Mouse (Mus musculus) ES-E14 (cell line): ENCODE results near the gene Aplp1. TPM values are rescaled to one million over a fixed set of nuclear protein-coding genes. Genes with fewer than 3 reads are reported as not detected.

Experiments used
- DNase-seq: peaks from one replicate; pipeline ENCODE4 v3.0.0-alpha.2; 2013; ENCODE audit warnings: low read depth, low spot score
- H3K27ac ChIP-seq: 2 replicates; pipeline ENCODE4 v1.5.1; 2012; ENCODE audit warnings: low read depth, mild to moderate bottlenecking, low read length, moderate library complexity, mixed read lengths; ENCODE audit not compliant: poor library complexity, insufficient read depth, severe bottlenecking
- H3K36me3 ChIP-seq: 2 replicates; pipeline ENCODE4 v1.6.1; 2012; ENCODE audit warnings: mild to moderate bottlenecking, low read length, moderate library complexity, mixed read lengths; ENCODE audit not compliant: control insufficient read depth, poor library complexity, insufficient read depth, severe bottlenecking
- H3K4me1 ChIP-seq, 2 experiments: fragments of 150-350 bp in 1 of 2; sonication (generic) in 1 of 2; 2 replicates each; pipeline ENCODE4 v1.6.1; 2012; ENCODE audit warnings: low read length in 2 of 2, mild to moderate bottlenecking in 1 of 2, mixed read lengths in 1 of 2; ENCODE audit not compliant: control insufficient read depth in 2 of 2, insufficient read depth in 2 of 2, poor library complexity in 1 of 2
- H3K4me3 ChIP-seq, 2 experiments: fragments of 150-350 bp in 1 of 2; sonication (generic) in 1 of 2; 2 replicates each; pipeline ENCODE4 v1.5.1; 2012; ENCODE audit warnings: low read length in 2 of 2, low read depth in 1 of 2, mild to moderate bottlenecking in 1 of 2, mixed read lengths in 1 of 2; ENCODE audit not compliant: insufficient read depth in 1 of 2, poor library complexity in 1 of 2, severe bottlenecking in 1 of 2
- H3K9ac ChIP-seq: 2 replicates; pipeline ENCODE4 v1.6.1; 2012; ENCODE audit warnings: low read depth, mild to moderate bottlenecking, low read length, mixed read lengths; ENCODE audit not compliant: poor library complexity, insufficient read depth, severe bottlenecking
- H3K9me3 ChIP-seq: fragments of 150-350 bp; sonication (generic); 2 replicates; pipeline ENCODE4 v1.6.1; 2012; ENCODE audit warnings: low read depth, mild to moderate bottlenecking, low read length; ENCODE audit not compliant: control insufficient read depth, insufficient read depth
- CHD2 ChIP-seq: IDR thresholded peaks from 2 replicates; pipeline ENCODE4 v1.6.1; 2014; ENCODE audit warnings: mild to moderate bottlenecking, low read depth, low read length, inconsistent platforms
- HCFC1 ChIP-seq: IDR thresholded peaks from 2 replicates; pipeline ENCODE4 v1.6.1; 2012; ENCODE audit warnings: low read length, inconsistent platforms, borderline replicate concordance; ENCODE audit not compliant: insufficient read depth
- MAFK ChIP-seq: IDR thresholded peaks from 2 replicates; pipeline ENCODE4 v1.6.1; 2014; ENCODE audit warnings: mild to moderate bottlenecking, low read depth, low read length, inconsistent platforms; ENCODE audit not compliant: insufficient read depth
- ZC3H11A ChIP-seq: IDR thresholded peaks from 2 replicates; pipeline ENCODE4 v1.6.1; 2012; ENCODE audit warnings: low read depth, mild to moderate bottlenecking, inconsistent platforms, low read length, borderline replicate concordance
- ZNF384 ChIP-seq: IDR thresholded peaks from 2 replicates; pipeline ENCODE4 v1.6.1; 2012; ENCODE audit warnings: low read depth, low read length, inconsistent platforms
- in situ Hi-C, 2 experiments: fragments of 600-800 bp; cut with MboI; formaldehyde crosslinking; loops; one replicate each; pipeline ENCODE4 v1.15.1; 2025; ENCODE audit warnings: low sequenced_read_pairs in 2 of 2, inconsistent platforms in 1 of 2; ENCODE audit not compliant: unreplicated experiment in 2 of 2
- total RNA-seq: library from RNA; depleted of rRNA; stranded (reverse); fragments of 300-350 nt; gene quantifications from 2 replicates; pipeline ENCODE4 v1.2.3, GENCODE M21; 2012; rRNA removed

Aplp1 gene
- 36.9 and 63.7 TPM in 2 replicates for total RNA-seq

DNA sequence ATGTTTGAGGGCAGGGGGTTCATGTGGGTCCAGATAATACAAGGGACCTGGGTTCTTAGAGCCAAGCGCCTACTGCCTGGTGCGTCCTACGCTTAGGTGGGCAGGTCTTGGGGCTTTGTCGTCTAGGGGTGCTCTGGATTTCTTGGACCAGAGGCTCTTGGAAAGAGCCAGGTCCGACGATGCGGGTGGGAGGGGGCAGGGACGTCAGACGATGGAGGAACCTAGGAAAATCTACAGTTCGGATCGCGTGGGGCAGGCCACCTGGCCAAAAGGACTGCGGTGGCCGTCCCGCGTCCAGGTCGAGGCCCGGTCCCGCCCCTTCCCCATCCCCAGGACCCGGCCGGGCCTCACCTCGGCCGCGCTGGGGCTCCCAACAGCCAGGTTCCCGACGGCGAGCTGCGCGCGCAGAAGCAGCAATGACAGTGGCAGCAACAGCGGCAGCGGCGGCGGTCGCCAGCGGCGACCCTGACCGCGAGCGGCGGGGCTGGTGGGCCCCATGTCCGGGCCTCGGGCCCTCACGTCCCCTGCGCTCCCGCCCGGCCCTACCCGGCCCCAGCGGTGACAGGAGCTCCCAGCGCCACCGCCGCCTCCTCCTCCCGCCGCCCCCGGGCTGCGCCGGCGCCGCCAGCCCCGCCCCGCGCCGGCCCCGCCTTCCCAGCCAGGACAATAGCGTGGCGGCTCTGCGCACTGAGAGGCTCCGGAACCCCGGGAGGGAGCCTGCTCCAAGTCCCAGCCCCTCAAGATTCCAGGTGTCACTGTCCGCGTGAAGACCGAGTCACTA, at the start of gene Aplp1:
TSS of gene Aplp1 (minus strand) at position 565 of the 781 bp plus-strand sequence.
- Histone ChIP-seq H3K36me3 (peaks cover 40% of the 10 kb centered on the region), H3K4me3 (peak within 1 kb of the TSS; percentile 56 to 74), H3K9ac (peak within 1 kb of the TSS; percentile 61), H3K4me1 (peaks cover 0 to 9% of the 10 kb centered on the region in 2 experiments; a peak in 1 of 4 replicates), H3K9me3 (no peaks in the 10 kb centered on the region), H3K27ac (peak within 1 kb of the TSS; percentile 37; the same call in 1 of the 2 replicates)
- in situ Hi-C loops: no loop called here
- no peak for TF ChIP-seq MAFK
- no peak for DNase-seq

DNA sequence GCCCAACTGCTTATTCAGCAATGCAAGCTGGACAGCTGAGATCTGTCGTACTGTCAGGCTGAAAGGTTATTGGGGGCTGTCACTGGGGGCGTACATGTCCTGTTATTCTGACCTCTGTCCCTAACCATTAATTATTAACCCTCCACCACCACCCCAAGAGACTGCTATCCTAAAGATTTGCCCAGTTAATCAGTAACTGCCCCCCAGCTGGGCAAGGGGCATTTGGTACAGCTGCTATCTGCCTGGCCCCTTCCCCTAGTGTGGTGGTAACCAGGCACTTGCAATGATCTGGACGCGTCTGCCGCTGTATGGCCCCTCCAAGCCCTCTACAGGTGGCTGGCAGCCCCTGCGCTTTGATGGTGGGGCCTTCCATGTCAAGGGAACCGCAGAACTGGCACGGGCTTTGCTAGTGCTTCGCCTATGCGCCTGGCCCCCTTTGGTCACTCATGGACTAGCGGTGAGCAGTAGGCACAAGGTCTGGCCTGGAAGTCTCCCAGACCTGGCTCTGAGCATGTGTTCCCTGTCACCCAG, 48.1 kb upstream of the Aplp1 start, which contains the start of gene Prodh2:
TSS of gene Prodh2 (plus strand) at position 222 of the 531 bp plus-strand sequence.
- H3K9me3 ChIP-seq: no peaks in the 10 kb centered on the region

DNA sequence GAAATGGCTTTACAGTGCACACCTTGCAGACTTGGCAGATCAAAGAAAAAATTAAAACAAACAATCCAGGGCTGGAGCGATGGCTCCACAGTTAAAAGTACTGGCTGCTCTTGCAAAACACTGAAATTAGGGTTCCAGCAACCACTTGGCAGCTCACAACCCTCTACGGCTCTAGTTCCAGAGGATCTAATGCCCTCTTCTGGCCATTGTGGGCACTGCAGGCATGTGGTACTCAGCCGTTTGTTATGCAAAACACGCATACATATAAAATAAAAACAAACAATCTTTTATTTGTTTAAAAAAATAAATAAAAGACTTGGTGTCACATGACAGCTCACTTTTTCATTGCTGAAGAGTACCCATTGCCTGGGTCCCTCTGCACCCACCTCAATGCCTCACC, 47.4 kb upstream of the Aplp1 start:
- Histone ChIP-seq H3K9ac (no peak overlapping the region), H3K36me3 (no peaks in the 10 kb centered on the region), H3K27ac (no peak overlapping the region), H3K9me3 (0 out of 2 replicates have a peak, but pooled peaks cover 3% of the 10 kb centered on the region), H3K4me3 (no peak overlapping the region), H3K4me1 (no peaks in the 10 kb centered on the region)
- in situ Hi-C loops: no loop called here
- TF ChIP-seq ZNF384: peak; percentile 40; the same call in 1 of the 2 replicates
- TF ChIP-seq ZC3H11A: 0 out of 2 replicates have a peak, but pooled peaks have one; percentile 41
- no peak for TF ChIP-seq CHD2
- peak; percentile 83 for DNase-seq

More for the DNA sequence above, 48.1 kb upstream of the Aplp1 start, which contains the start of gene Prodh2:
- Histone ChIP-seq H3K36me3 (no peaks in the 10 kb centered on the region), H3K27ac (no peak within 1 kb of the TSS), H3K4me1 (no peaks in the 10 kb centered on the region), H3K9ac (0 out of 2 replicates have a peak within 1 kb of the TSS, but pooled peaks have one; percentile 25), H3K4me3 (peak within 1 kb of the TSS; percentile 38 to 43; a peak in 2 of 4 replicates)
- DNase-seq: no peak
- TF ChIP-seq ZNF384: no peak
- TF ChIP-seq MAFK: no peak
- TF ChIP-seq CHD2: no peak
- TF ChIP-seq HCFC1: no peak
- in situ Hi-C loops: no loop called here

DNA sequence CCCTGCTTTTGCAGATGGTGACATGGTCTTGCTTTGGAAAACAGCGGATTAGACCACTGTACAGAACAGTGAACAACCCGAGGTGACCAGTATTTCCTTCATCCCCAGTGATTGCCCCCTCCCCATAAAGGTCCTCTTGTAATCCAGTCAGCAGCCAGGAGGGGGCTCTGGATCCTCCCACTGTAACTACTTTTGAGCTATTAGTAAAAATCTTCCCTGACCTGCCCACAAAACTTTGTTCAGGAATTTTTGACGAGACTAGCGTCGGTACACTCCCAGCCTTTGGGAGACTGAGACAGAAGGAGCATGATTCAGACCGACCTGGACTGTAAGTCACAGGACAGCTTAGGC, 45.6 kb upstream of the Aplp1 start:
- no peak overlapping the region for H3K27ac ChIP-seq
- in situ Hi-C loops: no loop called here
- DNase-seq: no peak
- peaks cover 7% of the 10 kb centered on the region; the same call in 1 of the 2 replicates for H3K36me3 ChIP-seq
- TF ChIP-seq ZC3H11A: no peak
- TF ChIP-seq CHD2: no peak
- TF ChIP-seq ZNF384: no peak
- no peak for TF ChIP-seq MAFK
- no peak for TF ChIP-seq HCFC1
- 0 out of 2 replicates have a peak, but pooled peaks cover 3% of the 10 kb centered on the region for H3K9me3 ChIP-seq
- no peak overlapping the region for H3K9ac ChIP-seq
- H3K4me1 ChIP-seq: no peaks in the 10 kb centered on the region
- no peak overlapping the region for H3K4me3 ChIP-seq
